Mouse (Mus musculus) small intestine, adult 2 months (tissue): ENCODE measurements around the gene Poln. TPM values are rescaled to one million over a fixed set of nuclear protein-coding genes. Genes with fewer than 3 reads are reported as not detected.

Source experiments
- H3K27ac ChIP-seq: fragments of 200-500 bp; 2 replicates; pipeline ENCODE4 v1.5.1; 2012; ENCODE audit warnings: low read depth, low read length, control low read depth, inconsistent platforms; ENCODE audit not compliant: insufficient read depth
- H3K27me3 ChIP-seq: fragments of 200-500 bp; 2 replicates; pipeline ENCODE4 v1.6.1; 2012; ENCODE audit warnings: mild to moderate bottlenecking, moderate library complexity, low read length, inconsistent platforms; ENCODE audit not compliant: control insufficient read depth, insufficient read depth
- H3K36me3 ChIP-seq: fragments of 200-500 bp; 2 replicates; pipeline ENCODE4 v1.6.1; 2012; ENCODE audit warnings: mild to moderate bottlenecking, low read length, control low read depth, inconsistent platforms; ENCODE audit not compliant: control insufficient read depth, insufficient read depth
- H3K4me1 ChIP-seq: fragments of 200-500 bp; 2 replicates; pipeline ENCODE4 v1.6.1; 2012; ENCODE audit warnings: low read length, inconsistent platforms, mixed read lengths; ENCODE audit not compliant: control insufficient read depth, insufficient read depth, insufficient read length
- H3K4me3 ChIP-seq: fragments of 200-500 bp; 2 replicates; pipeline ENCODE4 v1.5.1; 2012; ENCODE audit warnings: low read depth, mild to moderate bottlenecking, control low read depth, inconsistent platforms, low read length, moderate library complexity
- CTCF ChIP-seq: fragments of 200-500 bp; IDR thresholded peaks from 2 replicates; pipeline ENCODE4 v1.5.1; 2012; ENCODE audit warnings: low read depth, mild to moderate bottlenecking, control low read depth, inconsistent platforms, low read length, moderate library complexity, mixed read lengths; ENCODE audit not compliant: insufficient replicate concordance, insufficient read length; ENCODE audit errors: extremely low read depth
- POLR2A ChIP-seq: fragments of 200-500 bp; IDR thresholded peaks from 2 replicates; pipeline ENCODE4 v1.6.1; 2012; ENCODE audit warnings: low read depth, mild to moderate bottlenecking, control low read depth, inconsistent platforms, low read length, moderate library complexity
- WGBS: fragments of 180-500 bp; shearing (Covaris S2); methylation state at CpG from one replicate; pipeline ENCODE4 v1.1.7; 2018; 5-methylcytosine and 5-hydroxymethylcytosine counted together
- polyA plus RNA-seq: library from polyadenylated mRNA; depleted of rRNA; stranded (reverse); fragments of >200 nt; gene quantifications from 2 replicates; pipeline ENCODE4 v1.2.3, GENCODE M21; 2012

Gene Poln
- polyA plus RNA-seq, 1 experiment, result not detected

DNA sequence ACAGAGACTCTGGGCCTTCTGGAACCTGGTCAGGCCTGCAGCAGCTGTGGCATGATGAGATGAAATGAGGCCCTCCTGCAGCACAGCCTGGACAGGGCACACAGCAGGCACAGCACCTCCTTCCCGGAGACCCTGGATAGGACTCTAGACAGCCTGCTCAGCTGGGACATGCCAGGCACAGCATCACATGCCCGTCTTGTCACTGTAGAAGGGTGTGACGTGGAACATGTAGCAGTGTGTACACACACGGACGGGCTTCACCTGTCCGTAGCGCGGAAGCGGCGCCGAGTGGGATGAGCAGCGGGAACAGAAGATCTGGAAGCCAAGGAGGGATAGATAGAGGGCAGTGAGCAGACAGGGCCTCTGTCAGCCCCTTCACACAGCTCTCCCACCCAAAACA is 26.5 kb upstream of the Poln start:
- H3K27ac ChIP-seq, result peak overlapping the region; percentile 62
- TF ChIP-seq CTCF, result no peak
- TF ChIP-seq POLR2A, result no peak

DNA sequence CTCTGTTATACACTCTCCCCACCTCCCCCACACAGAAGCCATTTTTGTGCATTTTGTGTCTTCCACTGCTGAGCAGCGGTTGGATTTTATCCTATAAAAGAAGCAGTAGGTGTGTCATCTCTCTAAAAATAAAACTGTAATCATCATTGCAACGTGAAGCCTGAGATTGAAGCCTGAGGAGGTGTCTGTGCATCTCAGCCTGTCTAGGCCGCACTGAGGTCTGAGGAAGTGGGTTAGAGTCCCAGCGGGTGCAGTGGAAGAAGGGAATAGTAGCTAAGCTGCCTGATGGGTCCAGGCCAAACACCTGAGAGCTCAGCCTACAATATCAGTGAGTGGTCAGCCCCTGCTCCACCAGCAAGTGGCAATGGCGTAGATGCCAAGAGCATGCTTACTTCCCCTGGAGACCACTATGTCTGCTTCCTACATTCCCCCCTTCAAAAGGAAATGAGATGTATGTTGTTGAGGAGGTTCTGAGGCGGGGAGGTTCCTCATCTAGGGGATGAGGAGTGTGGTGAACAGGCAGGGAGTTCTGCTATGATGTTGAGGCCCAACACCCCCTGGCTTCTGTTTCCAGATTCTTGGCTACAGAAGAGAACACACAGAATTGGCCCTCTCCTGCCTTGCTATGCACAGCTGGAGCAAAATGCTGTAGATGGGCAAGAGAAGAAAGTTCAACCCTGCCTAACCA is 25.9 kb upstream of the Poln start:
- H3K36me3 ChIP-seq, result no peaks in the 10 kb centered on the region
- H3K4me3 ChIP-seq, result no peak overlapping the region
- TF ChIP-seq POLR2A, result no peak
- TF ChIP-seq CTCF, result no peak
- 72% methylated on average over 6 of the region's 6 CpGs for WGBS
- H3K27ac ChIP-seq, result no peak overlapping the region
- no peaks in the 10 kb centered on the region; the same call in 1 of the 2 replicates for H3K27me3 ChIP-seq
- 0 out of 2 replicates have a peak, but pooled peaks cover 4% of the 10 kb centered on the region for H3K4me1 ChIP-seq

More for the DNA sequence above, 26.5 kb upstream of the Poln start:
- Histone ChIP-seq H3K4me3 (no peak overlapping the region), H3K36me3 (no peaks in the 10 kb centered on the region), H3K27me3 (no peaks in the 10 kb centered on the region; the same call in 1 of the 2 replicates), H3K4me1 (0 out of 2 replicates have a peak, but pooled peaks cover 4% of the 10 kb centered on the region)
- 90% methylated on average over 12 of the region's 12 CpGs for WGBS

- no peak overlapping the region for H3K27ac ChIP-seq
- peaks cover 6% of the 10 kb centered on the region; the same call in 1 of the 2 replicates for H3K4me1 ChIP-seq
- no peak overlapping the region for H3K4me3 ChIP-seq
- WGBS, result 42% methylated on average over 1 of the region's 1 CpGs
- TF ChIP-seq POLR2A (no peak), CTCF (no peak)
- H3K27me3 ChIP-seq, result no peaks in the 10 kb centered on the region; the same call in 1 of the 2 replicates
- H3K36me3 ChIP-seq, result no peaks in the 10 kb centered on the region
Observed at GRCm38 (mm10) chr5:34194426-34194825, 25.2 kb upstream of the Poln start.

DNA sequence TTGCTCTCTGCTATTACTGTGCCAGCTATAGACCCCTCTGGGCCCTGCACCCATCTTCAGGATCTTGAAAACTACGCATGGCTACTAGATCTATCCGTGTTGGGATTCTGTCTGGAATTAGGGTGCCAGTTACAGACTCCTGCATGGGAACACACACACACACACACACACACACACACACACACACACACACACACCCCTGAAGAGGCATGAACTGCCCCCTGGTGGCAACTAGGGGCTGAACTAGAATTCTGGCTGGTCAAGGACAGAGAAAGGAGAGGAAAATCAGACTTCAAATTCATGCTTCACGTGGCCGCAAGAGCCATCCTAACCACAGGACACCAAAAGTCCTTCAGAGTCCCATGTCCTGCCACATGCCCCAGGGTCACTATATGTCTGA is 22.6 kb upstream of the Poln start:
- H3K36me3 ChIP-seq, result no peaks in the 10 kb centered on the region
- TF ChIP-seq CTCF, result peak; percentile 32; the same call in 1 of the 2 replicates
- TF ChIP-seq POLR2A, result no peak
- no peaks in the 10 kb centered on the region for H3K27me3 ChIP-seq
- WGBS, result 64% methylated on average over 4 of the region's 4 CpGs
- H3K27ac ChIP-seq, result no peak overlapping the region
- peaks cover 13% of the 10 kb centered on the region; the same call in 1 of the 2 replicates for H3K4me1 ChIP-seq
- H3K4me3 ChIP-seq, result no peak overlapping the region

- Histone ChIP-seq H3K27ac (no peak overlapping the region), H3K4me1 (peaks cover 19% of the 10 kb centered on the region), H3K4me3 (no peak overlapping the region), H3K27me3 (no peaks in the 10 kb centered on the region), H3K36me3 (no peaks in the 10 kb centered on the region)
- 54% methylated on average over 4 of the region's 4 CpGs for WGBS
- TF ChIP-seq POLR2A, result no peak
- TF ChIP-seq CTCF, result no peak
Observed at GRCm38 (mm10) chr5:34191021-34191420, 21.8 kb upstream of the Poln start.

- TF ChIP-seq CTCF (no peak), POLR2A (no peak)
- no peaks in the 10 kb centered on the region for H3K27me3 ChIP-seq
- WGBS, result 63% methylated on average over 1 of the region's 1 CpGs
- no peaks in the 10 kb centered on the region for H3K36me3 ChIP-seq
- peaks cover 20% of the 10 kb centered on the region for H3K4me1 ChIP-seq
- H3K4me3 ChIP-seq, result no peak overlapping the region
- peak overlapping the region; percentile 26 for H3K27ac ChIP-seq
Observed at GRCm38 (mm10) chr5:34189521-34189920, 20.3 kb upstream of the Poln start.

- 28% methylated on average over 2 of the region's 2 CpGs for WGBS
- no peak for TF ChIP-seq CTCF
- TF ChIP-seq POLR2A, result no peak
- Histone ChIP-seq H3K27ac (peak overlapping the region; percentile 86), H3K4me1 (peaks cover 20% of the 10 kb centered on the region), H3K4me3 (no peak overlapping the region), H3K27me3 (no peaks in the 10 kb centered on the region), H3K36me3 (no peaks in the 10 kb centered on the region)
Observed at GRCm38 (mm10) chr5:34188856-34189255, 19.6 kb upstream of the Poln start.
